In the genomic region with DNA sequence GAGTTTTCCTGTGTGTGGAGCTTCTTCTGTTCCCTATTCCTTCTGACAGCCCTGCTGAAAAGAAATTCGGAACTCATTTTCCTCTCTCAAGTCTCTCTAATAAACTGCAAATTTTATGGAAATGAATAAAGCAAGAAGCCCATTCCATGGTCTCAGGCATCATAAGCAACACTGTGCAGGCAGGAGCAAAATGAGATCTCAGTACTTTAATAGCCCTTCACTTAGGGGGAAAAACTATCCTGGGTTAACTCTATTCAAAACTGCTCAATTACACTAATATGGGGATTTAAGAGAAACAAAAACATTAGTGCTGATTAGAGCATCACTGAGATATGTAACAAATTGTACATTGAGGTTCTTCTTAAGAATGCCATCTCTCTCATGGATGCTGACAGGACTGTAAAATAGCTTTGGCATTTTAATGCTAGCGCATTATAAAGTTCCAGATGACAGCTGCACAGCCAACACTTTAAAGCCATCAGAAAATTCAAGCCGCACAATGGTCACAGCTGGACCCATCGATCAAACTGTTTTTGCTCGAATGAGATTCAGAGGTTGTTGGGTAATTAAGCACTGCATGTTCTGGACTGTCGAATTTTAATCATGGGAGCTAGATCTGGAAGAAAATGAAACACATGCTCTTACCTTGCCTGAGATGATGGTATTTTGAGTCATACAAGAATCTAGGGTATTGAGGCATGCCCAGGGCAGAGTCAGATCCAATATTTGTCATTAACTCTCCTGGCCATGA, we compare ENCODE assay signal across 16 mouse cellular contexts. TPM values are rescaled to one million over a fixed set of nuclear protein-coding genes. Genes with fewer than 3 reads are reported as not detected.
A peak's percentile ranks its signal among the peaks of the same experiment; 100 is the strongest.
DNase-seq lines count a peak whose midpoint lies in the region; ATAC-seq and TF ChIP-seq lines count a peak whose summit lies in the region.
"Had no signal": no experiment of that assay in that cellular context is flagged by ENCODE, and none has a peak within 500 bp of the region (broad histone marks: within the 10 kb centered on the region; RNA-seq: fewer than 3 reads in every experiment).

No protein-coding gene starts in this region.

- no peak overlapping the region for H3K4me3 ChIP-seq in midbrain, embryonic 13.5 days (replicated peaks)
- no peak overlapping the region for H3K4me3 ChIP-seq in midbrain, embryonic 11.5 days (ENCODE audit: low read depth, low read length)
- H3K4me3 ChIP-seq in forebrain, embryonic 16.5 days (replicated peaks; ENCODE audit: low read length) = no peak overlapping the region
- H3K4me3 ChIP-seq in hindbrain, postnatal 0 days (ENCODE audit: low read length) = no peak overlapping the region
- H3K4me3 ChIP-seq: heart, embryonic 13.5 days; liver, embryonic 13.5 days had no signal

- no peaks in the 10 kb centered on the region for H3K36me3 ChIP-seq in midbrain, embryonic 13.5 days
- no peaks in the 10 kb centered on the region for H3K36me3 ChIP-seq in midbrain, embryonic 11.5 days (ENCODE audit: control insufficient read depth, insufficient read depth, low read length)
- no peaks in the 10 kb centered on the region for H3K36me3 ChIP-seq in forebrain, embryonic 16.5 days (ENCODE audit: control insufficient read depth, insufficient read depth)
- no peaks in the 10 kb centered on the region for H3K36me3 ChIP-seq in hindbrain, postnatal 0 days (ENCODE audit: insufficient read depth, low read length)
- H3K36me3 ChIP-seq: heart, embryonic 13.5 days; liver, embryonic 13.5 days had no signal

- no peak overlapping the region for H3K27ac ChIP-seq in midbrain, embryonic 13.5 days
- H3K27ac ChIP-seq in midbrain, embryonic 11.5 days (ENCODE audit: low read depth, low read length) = no peak overlapping the region
- peak overlapping the region; percentile 37 for H3K27ac ChIP-seq in forebrain, embryonic 16.5 days (ENCODE audit: low read length)
- H3K27ac ChIP-seq in hindbrain, postnatal 0 days = no peak overlapping the region; the same call in 1 of the 2 replicates
- H3K27ac ChIP-seq: heart, embryonic 13.5 days; liver, embryonic 13.5 days had no signal

- 0 out of 2 replicates have a peak, but pooled peaks cover 6% of the 10 kb centered on the region for H3K4me1 ChIP-seq in midbrain, embryonic 13.5 days (replicated peaks)
- H3K4me1 ChIP-seq in midbrain, embryonic 11.5 days (ENCODE audit: control insufficient read depth, insufficient read depth, low read length) = no peaks in the 10 kb centered on the region
- H3K4me1 ChIP-seq in forebrain, embryonic 16.5 days (replicated peaks; ENCODE audit: control insufficient read depth, insufficient read depth, low read length) = peaks cover 3% of the 10 kb centered on the region; the same call in 1 of the 2 replicates
- H3K4me1 ChIP-seq in hindbrain, postnatal 0 days (ENCODE audit: insufficient read depth, low read length) = no peaks in the 10 kb centered on the region
- H3K4me1 ChIP-seq: heart, embryonic 13.5 days; liver, embryonic 13.5 days had no signal

- ATAC-seq in midbrain, embryonic 13.5 days = peak; percentile 30
- no peak for ATAC-seq in midbrain, embryonic 11.5 days (ENCODE audit: low FRiP score)
- ATAC-seq in forebrain, embryonic 16.5 days = peak; percentile 94
- peak; percentile 72 for ATAC-seq in hindbrain, postnatal 0 days

- H3K9ac ChIP-seq in midbrain, embryonic 13.5 days (replicated peaks) = no peak overlapping the region
- H3K9ac ChIP-seq in midbrain, embryonic 11.5 days (ENCODE audit: low read length) = no peak overlapping the region
- H3K9ac ChIP-seq in forebrain, embryonic 16.5 days (replicated peaks; ENCODE audit: low read depth, low read length) = no peak overlapping the region
- no peak overlapping the region for H3K9ac ChIP-seq in hindbrain, postnatal 0 days (replicated peaks; ENCODE audit: low read length)
- H3K9ac ChIP-seq: heart, embryonic 13.5 days; liver, embryonic 13.5 days had no signal

- WGBS in midbrain, embryonic 13.5 days = 47% methylated on average over 6 of the region's 6 CpGs
- WGBS in midbrain, embryonic 11.5 days = 65% methylated on average over 6 of the region's 6 CpGs
- 12% methylated on average over 6 of the region's 6 CpGs for WGBS in forebrain, embryonic 16.5 days
- WGBS in hindbrain, postnatal 0 days = 25% methylated on average over 6 of the region's 6 CpGs

- no peak overlapping the region for H3K4me2 ChIP-seq in midbrain, embryonic 13.5 days (replicated peaks)
- no peak overlapping the region for H3K4me2 ChIP-seq in midbrain, embryonic 11.5 days
- no peak overlapping the region for H3K4me2 ChIP-seq in forebrain, embryonic 16.5 days (ENCODE audit: low read length)
- H3K4me2 ChIP-seq in hindbrain, postnatal 0 days (ENCODE audit: low read depth, low read length) = no peak overlapping the region
- H3K4me2 ChIP-seq: heart, embryonic 13.5 days; liver, embryonic 13.5 days had no signal

- peak; percentile 17 to 61 for DNase-seq in adrenal gland, adult (ENCODE audit: inconsistent age in 2 of 2, low spot score in 1 of 2)
- no peak for DNase-seq in adrenal gland, adult 18-20 months (ENCODE audit: low spot score in 2 of 2)
- DNase-seq in midbrain, embryonic 11.5 days (ENCODE audit: low spot score, missing footprints) = no peak
- peak; percentile 32 for DNase-seq in hindbrain, postnatal 0 days (ENCODE audit: low spot score)
- DNase-seq in layer of hippocampus, postnatal 25 days (ENCODE audit: extremely low spot score in 1 of 2, low spot score in 1 of 2) = no peak
- DNase-seq in layer of hippocampus, postnatal 10 days (ENCODE audit: low spot score in 2 of 2) = no peak
- DNase-seq: cerebellum, adult 18-20 months; kidney, adult 2 months; kidney, postnatal 4 days; liver, embryonic 13.5 days; right cerebral cortex, postnatal 4 days; thymus, postnatal 4 days had no signal

- H3K9me3 ChIP-seq in midbrain, embryonic 13.5 days = no peaks in the 10 kb centered on the region
- no peaks in the 10 kb centered on the region for H3K9me3 ChIP-seq in midbrain, embryonic 11.5 days (ENCODE audit: control insufficient read depth, low read length)
- H3K9me3 ChIP-seq in forebrain, embryonic 16.5 days (ENCODE audit: control insufficient read depth, low read length) = no peaks in the 10 kb centered on the region
- no peaks in the 10 kb centered on the region for H3K9me3 ChIP-seq in hindbrain, postnatal 0 days (ENCODE audit: low read length)
- H3K9me3 ChIP-seq: heart, embryonic 13.5 days; liver, embryonic 13.5 days had no signal

- TF ChIP-seq CTCF in hindbrain, postnatal 0 days (IDR thresholded peaks at IDR 0.05; ENCODE audit: low read depth) = no peak

- H3K27me3 ChIP-seq in midbrain, embryonic 13.5 days = no peaks in the 10 kb centered on the region
- H3K27me3 ChIP-seq in midbrain, embryonic 11.5 days (ENCODE audit: control insufficient read depth, insufficient read depth, low read length) = no peaks in the 10 kb centered on the region
- H3K27me3 ChIP-seq in forebrain, embryonic 16.5 days (replicated peaks; ENCODE audit: control insufficient read depth, insufficient read depth, low read length) = no peaks in the 10 kb centered on the region
- H3K27me3 ChIP-seq in hindbrain, postnatal 0 days (ENCODE audit: insufficient read depth, low read length) = no peaks in the 10 kb centered on the region
- H3K27me3 ChIP-seq: CH12.LX; heart, embryonic 13.5 days; liver, embryonic 13.5 days had no signal

RNA-seq across cellular contexts. Expression of a gene that starts 21.9 kb away (rescaled TPM):
- total RNA-seq in adrenal gland, adult 18-20 months (2021) = 10 to 100 TPM; 28.7 to 67.3 TPM
- polyA plus RNA-seq in midbrain, embryonic 13.5 days (2015; fragmentation: Nextera tagmentation; extraction: Ambion mirVana) = 5.7 and 6.5 TPM in 2 replicates
- 5.5 and 6.0 TPM in 2 replicates for polyA plus RNA-seq in midbrain, embryonic 11.5 days (2014; fragmentation: Nextera tagmentation; extraction: Ambion mirVana)
- polyA plus RNA-seq in forebrain, embryonic 16.5 days (2015; fragmentation: Nextera tagmentation; extraction: Ambion mirVana) = 6.8 and 7.7 TPM in 2 replicates
- 12.3 and 15.4 TPM in 2 replicates for total RNA-seq in hindbrain, postnatal 0 days (2014; rRNA removed)
- polyA plus RNA-seq in hindbrain, postnatal 0 days (2015; fragmentation: Nextera tagmentation; extraction: Ambion mirVana) = 23.6 and 26.7 TPM in 2 replicates
- total RNA-seq in layer of hippocampus, postnatal 25 days (2021) = 10 to 100 TPM; 16.8 to 19.8 TPM
- 10 to 100 TPM; 14.1 to 16.6 TPM for total RNA-seq in layer of hippocampus, postnatal 10 days (2021)

Comparison
In these comparisons a context has a peak if more than half of its experiments do, and no peak if none do; other contexts are left out.
1. DNase-seq: peak in adrenal gland, adult (2 of 2) and hindbrain, postnatal 0 days (single experiment); none in adrenal gland, adult 18-20 months (0 of 2), midbrain, embryonic 11.5 days (single experiment), layer of hippocampus, postnatal 25 days (0 of 2) and layer of hippocampus, postnatal 10 days (0 of 2).